Mouse (Mus musculus): Measurements from ENCODE around the gene Olfr697. TPM values are rescaled to one million over a fixed set of nuclear protein-coding genes. Genes with fewer than 3 reads are reported as not detected.
"Not testable (repeated sequence)": the region's sequence is repeated elsewhere in the genome, so short reads cannot be mapped to it uniquely, and the experiment has no call there.

Olfr697 gene
- not detected for total RNA-seq (2021)
- long read RNA-seq, experiment 1: 0 reads
- long read RNA-seq, experiment 2: 0 reads

GRCm38 (mm10) chr7:106742343-106742742 lies at the start of gene Olfr697:
Gene Olfr697, minus strand, starts transcription at chr7:106742443.
- DNase-seq: no peak

GRCm38 (mm10) chr7:106788330-106788729 lies 46.1 kb upstream of the Olfr697 start:
- no peak for DNase-seq

DNA sequence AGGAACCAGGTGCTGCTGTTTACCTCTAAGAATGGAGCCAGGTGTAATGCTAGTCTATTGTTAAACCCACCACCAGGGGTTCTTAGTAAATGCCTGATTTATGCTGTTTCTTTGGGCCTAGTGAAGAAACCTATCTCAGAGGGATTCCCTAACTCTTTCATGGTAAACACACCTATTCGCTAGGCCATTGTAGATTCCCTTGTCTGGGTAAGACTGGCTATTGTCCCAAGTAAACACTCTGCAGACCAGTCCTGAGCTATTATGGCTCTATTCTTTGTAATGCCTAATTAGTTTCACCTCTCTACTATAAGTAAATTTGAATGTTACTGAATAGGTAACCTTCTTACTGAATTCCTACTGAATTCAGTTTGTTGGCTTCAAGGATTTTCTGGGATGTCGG lies 18.8 kb upstream of the Olfr697 start:
- not testable (repeated sequence) for DNase-seq

DNA sequence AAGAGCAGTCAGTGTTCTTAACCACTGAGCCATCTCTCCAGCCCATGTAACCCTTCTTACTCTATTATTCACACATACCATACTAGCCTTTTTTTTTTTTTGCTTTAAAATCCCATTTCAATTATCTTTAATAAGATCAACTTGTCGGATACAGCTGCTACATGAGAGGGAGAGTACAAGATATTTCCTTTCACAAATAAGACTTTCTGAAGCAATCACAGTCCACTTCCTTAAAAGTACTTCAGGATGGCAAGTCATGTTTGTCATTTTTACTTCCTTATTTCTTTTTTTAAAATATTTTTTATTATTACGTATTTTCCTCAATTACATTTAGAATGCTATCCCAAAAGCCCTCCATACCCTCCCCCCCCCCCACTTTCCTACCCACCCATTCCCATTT lies 16.6 kb upstream of the Olfr697 start:
- DNase-seq: no peak

- DNase-seq: no peak
These were observed 13.1 kb upstream of the Olfr697 start, which contains the start of gene Olfr698 for GRCm38 (mm10) chr7:106755297-106755696. Gene Olfr698, minus strand, starts transcription at chr7:106755397.

DNA sequence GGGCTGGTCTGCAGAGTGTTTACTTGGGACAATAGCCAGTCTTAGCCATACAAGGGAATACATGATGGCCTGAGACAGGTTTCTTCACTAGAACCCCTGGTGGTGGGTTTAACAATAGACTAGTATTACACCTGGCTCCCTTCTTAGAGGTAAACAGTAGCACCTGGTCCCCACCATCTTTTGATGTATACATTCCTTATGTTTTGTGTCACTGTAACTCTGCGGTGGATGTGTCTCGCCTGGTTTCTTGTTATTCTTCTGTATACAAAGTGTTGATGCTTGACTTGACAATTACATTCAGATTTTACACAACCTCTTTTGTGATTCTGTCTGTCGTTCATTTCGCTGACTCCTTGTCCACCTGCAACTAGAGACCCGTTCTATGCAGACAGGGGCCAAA lies 3.6 kb upstream of the Olfr697 start:
- DNase-seq: no peak

GRCm38 (mm10) chr7:106737028-106737427 lies 5.2 kb downstream of the Olfr697 start:
- DNase-seq: no peak

- no peak for DNase-seq
These were observed 8.5 kb downstream of the Olfr697 start for GRCm38 (mm10) chr7:106733717-106734116.

- not testable (repeated sequence) for DNase-seq
These were observed 16.6 kb downstream of the Olfr697 start for GRCm38 (mm10) chr7:106725654-106726053.

- no peak for DNase-seq
These were observed 25.9 kb downstream of the Olfr697 start, which contains the start of gene Olfr695 for GRCm38 (mm10) chr7:106716296-106716695. Gene Olfr695, minus strand, starts transcription at chr7:106716396.

DNA sequence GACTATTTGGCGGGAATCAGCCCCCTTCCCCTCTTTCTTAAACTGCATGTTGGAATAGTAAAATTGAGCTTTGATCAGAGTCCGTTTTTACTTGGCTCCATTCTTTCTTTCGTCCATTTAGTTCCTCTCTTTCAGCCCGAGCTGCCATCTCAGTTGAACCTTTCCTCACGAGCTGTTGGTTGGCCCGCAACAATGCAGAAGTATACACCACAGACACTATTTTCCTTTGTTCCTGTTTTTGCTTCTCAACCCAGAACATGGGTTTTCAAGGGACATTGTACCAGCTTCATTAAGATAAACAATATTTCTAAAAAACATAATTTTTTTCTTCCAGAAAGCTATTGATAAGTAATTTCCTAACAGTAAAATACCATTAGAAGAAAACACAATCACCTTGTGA lies 30.8 kb downstream of the Olfr697 start:
- no peak for DNase-seq

DNA sequence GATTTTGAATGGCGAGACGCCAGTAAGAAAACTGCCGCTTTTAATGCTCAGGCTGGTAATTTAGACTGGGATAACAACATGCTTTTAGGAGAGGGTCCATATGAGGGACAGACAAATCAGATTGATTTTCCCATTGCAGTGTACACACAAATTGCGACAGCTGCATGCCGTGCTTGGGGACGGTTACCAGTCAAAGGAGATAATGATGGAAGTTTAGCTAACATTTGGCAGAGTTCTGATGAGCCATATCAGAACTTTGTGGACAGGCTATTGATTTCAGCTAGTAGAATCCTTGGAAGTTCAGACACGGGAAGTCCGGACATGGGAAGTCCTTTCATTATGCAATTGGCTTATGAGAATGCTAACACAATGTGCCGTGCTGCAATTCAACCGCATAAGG lies 34.5 kb downstream of the Olfr697 start:
- DNase-seq: not testable (repeated sequence)

DNA sequence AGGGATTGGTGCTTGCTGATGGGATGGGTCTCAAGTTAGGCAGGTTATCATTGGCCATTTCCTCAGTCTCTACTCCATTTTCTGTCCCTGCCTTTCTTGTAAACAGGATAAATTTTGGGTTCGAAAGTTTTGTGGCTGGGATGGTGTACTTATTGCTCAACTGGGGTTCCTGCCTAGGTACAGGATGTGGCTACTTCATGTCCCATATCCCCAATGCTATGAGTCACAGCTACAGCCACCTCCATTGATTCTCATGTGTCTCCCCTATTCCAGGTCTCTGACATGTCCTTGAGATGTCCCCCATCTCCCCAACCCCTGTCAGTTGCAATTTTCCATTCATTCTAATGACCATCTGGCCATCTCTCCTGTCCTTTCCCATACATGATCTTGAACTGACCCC lies 45.4 kb downstream of the Olfr697 start:
- no peak for DNase-seq

GRCm38 (mm10) chr7:106692976-106693375 lies 49.3 kb downstream of the Olfr697 start:
- no peak for DNase-seq

DNA sequence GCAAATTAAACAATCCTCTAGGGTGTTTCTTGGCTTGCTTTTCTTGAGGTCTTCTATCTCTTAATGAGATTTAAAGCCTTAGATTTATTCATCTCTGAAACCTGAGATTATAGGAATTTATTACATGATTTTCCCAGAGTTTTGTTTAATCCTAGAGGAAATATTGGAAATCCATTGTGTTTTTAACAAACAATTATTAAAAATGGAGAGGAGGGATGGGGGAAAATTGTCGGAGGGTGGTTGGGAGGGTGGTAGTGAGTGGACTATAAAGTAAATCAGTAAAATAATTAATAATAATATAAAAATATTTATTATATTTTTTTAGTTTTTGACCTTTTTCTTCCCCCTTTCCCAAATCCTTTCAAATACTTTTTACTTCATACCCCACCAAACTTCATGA lies 50.5 kb downstream of the Olfr697 start, which contains the start of gene Olfr694:
Gene Olfr694, minus strand, starts transcription at position 101 of the 400 bp plus-strand sequence.
- DNase-seq: no peak

Other genes starting within 250 kb of the Olfr697 start
- not detected for gene Olfr693, start 61.9 kb downstream of the Olfr697 start, total RNA-seq (2021)
- not detected for gene Olfr694, start 50.6 kb downstream of the Olfr697 start, total RNA-seq (2021)
- not detected for gene Olfr695, start 26.0 kb downstream of the Olfr697 start, total RNA-seq (2021)
- gene Olfr698, start 13.0 kb upstream of the Olfr697 start, total RNA-seq (2021): not detected
- not detected for gene Olfr699, start 50.8 kb upstream of the Olfr697 start, total RNA-seq (2021)
- not detected for gene Olfr700, start 66.4 kb upstream of the Olfr697 start, total RNA-seq (2021)
- gene Olfr701, start 71.7 kb upstream of the Olfr697 start, total RNA-seq (2021): not detected
- not detected for gene Olfr702, start 91.5 kb upstream of the Olfr697 start, total RNA-seq (2021)
- not detected for gene Olfr703, start 100.9 kb upstream of the Olfr697 start, total RNA-seq (2021)
- gene Olfr704, start 120.7 kb upstream of the Olfr697 start, total RNA-seq (2021): not detected
- not detected for gene Olfr705, start 134.4 kb upstream of the Olfr697 start, total RNA-seq (2021)
- not detected for gene Olfr706, start 145.7 kb upstream of the Olfr697 start, total RNA-seq (2021)
- gene Olfr707, start 158.8 kb upstream of the Olfr697 start, total RNA-seq (2021): not detected
- not detected for gene Olfr1532-ps1, start 165.6 kb upstream of the Olfr697 start, total RNA-seq (2021)
- gene Olfr709-ps1, start 189.8 kb upstream of the Olfr697 start, total RNA-seq (2021): not detected
- gene Olfr710, start 205.9 kb upstream of the Olfr697 start, total RNA-seq (2021): not detected
- gene Olfr6, start 221.5 kb upstream of the Olfr697 start, total RNA-seq (2021): not detected
- gene Olfr711, start 233.0 kb upstream of the Olfr697 start, total RNA-seq (2021): not detected